Mouse (Mus musculus) stomach, postnatal 0 days (tissue): ENCODE measurements around the gene Atad3a.

Experiments used
- CTCF ChIP-seq: IDR thresholded peaks from 2 replicates; pipeline ENCODE4 v1.5.1; 2016; ENCODE audit warnings: antibody characterized with exemption, low read depth, mild to moderate bottlenecking, moderate library complexity
- EP300 ChIP-seq: optimal IDR thresholded peaks from 2 replicates; pipeline ENCODE3; 2016; ENCODE audit warnings: antibody characterized with exemption

DNA sequence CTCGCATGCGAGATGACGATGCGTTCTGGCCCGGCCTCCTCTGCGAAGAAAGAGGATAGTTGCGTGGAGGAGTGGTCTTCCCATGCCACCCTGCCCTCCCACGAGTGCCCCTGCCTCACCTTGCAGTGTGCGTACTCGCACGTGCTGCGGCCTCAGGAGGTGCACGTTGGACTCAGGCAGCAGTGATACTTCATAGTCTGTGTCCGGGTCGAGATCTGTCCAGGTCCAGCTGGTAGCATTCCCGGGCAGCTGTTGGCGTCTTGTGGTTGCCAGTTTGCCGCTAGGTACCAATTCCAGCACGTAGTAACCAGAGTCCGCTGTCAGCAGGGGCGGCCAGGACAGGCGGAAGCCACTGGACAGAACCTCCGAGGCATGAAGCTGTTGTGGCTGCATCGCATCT is 9.7 kb upstream of the Atad3a start:
- no peak for TF ChIP-seq CTCF
- no peak for TF ChIP-seq EP300
